Mouse (Mus musculus) intestine, embryonic 16.5 days (tissue): Measurements from ENCODE around the gene Ap1g2. TPM values are rescaled to one million over a fixed set of nuclear protein-coding genes. Genes with fewer than 3 reads are reported as not detected.
A peak's percentile ranks its signal among the peaks of the same experiment; 100 is the strongest.

ENCODE experiments used
- ATAC-seq: fragments of 200-750 bp; cut with Nextera tagmentation; 2 replicates; pipeline ENCODE4 v1.8.0; 2017; ENCODE audit warnings: moderate TSS enrichment, moderate library complexity
- H3K27ac ChIP-seq: fragments of 300-500 bp; sonication (generic); 2 replicates; pipeline ENCODE4 v1.5.1; 2014; ENCODE audit warnings: mild to moderate bottlenecking, low read length
- H3K27me3 ChIP-seq: fragments of 300-500 bp; sonication (generic); replicated peaks from 2 replicates; pipeline ENCODE4 v1.6.1; 2014; ENCODE audit warnings: low read length, control low read depth, mixed read lengths; ENCODE audit not compliant: control insufficient read depth, insufficient read depth
- H3K36me3 ChIP-seq: fragments of 300-500 bp; sonication (generic); 2 replicates; pipeline ENCODE4 v1.6.1; 2014; ENCODE audit warnings: low read length, control low read depth; ENCODE audit not compliant: control insufficient read depth, insufficient read depth
- H3K4me1 ChIP-seq: fragments of 300-500 bp; sonication (generic); 2 replicates; pipeline ENCODE4 v1.6.1; 2014; ENCODE audit warnings: low read length, control low read depth, mixed read lengths; ENCODE audit not compliant: control insufficient read depth, insufficient read depth
- H3K4me2 ChIP-seq: fragments of 300-500 bp; sonication (generic); 2 replicates; pipeline ENCODE4 v1.6.1; 2014; ENCODE audit warnings: low read depth, low read length, control low read depth
- H3K4me3 ChIP-seq: fragments of 300-500 bp; sonication (generic); 2 replicates; pipeline ENCODE4 v1.5.1; 2014; ENCODE audit warnings: mild to moderate bottlenecking, low read length
- H3K9ac ChIP-seq: fragments of 300-500 bp; sonication (generic); 2 replicates; pipeline ENCODE4 v1.6.1; 2014; ENCODE audit warnings: low read depth, low read length
- H3K9me3 ChIP-seq: fragments of 300-500 bp; sonication (generic); 2 replicates; pipeline ENCODE4 v1.6.1; 2016; ENCODE audit warnings: low read length, control low read depth; ENCODE audit not compliant: control insufficient read depth
- WGBS: fragments of 180-500 bp; shearing (Covaris S2); extraction: QIAGEN DNeasy Blood & Tissue Kit; methylation state at CpG from one replicate; pipeline ENCODE4 v1.1.7; 2014; 5-methylcytosine and 5-hydroxymethylcytosine counted together
- polyA plus RNA-seq: library from polyadenylated mRNA; unstranded; fragments of >200 nt; fragmentation: Nextera tagmentation; extraction: Ambion mirVana; gene quantifications from 2 replicates; pipeline ENCODE4 v1.2.1, GENCODE M21; 2015

Gene Ap1g2
- polyA plus RNA-seq, 1 experiment from 2014 or later: 106 TPM

DNA sequence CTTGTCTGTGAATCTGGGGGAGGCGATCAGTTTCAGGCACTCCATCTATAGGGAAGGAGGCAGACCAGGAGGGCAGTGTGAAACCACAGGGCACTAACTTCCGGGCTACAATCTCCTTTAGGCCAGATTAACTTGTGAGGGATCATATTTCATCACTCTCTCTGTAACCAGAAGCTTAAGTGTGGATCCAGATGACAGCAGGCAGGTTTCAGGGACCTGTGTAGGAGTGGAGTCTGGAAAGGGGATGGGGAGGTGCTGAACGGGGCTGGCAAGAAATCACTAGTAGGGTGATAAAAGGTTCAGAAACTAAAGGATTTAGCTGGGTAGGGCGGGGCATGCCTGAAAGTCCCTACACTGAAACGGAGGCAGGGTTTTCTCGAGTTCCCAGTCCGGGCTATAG is 1.0 kb downstream of the Ap1g2 start:
- no peaks in the 10 kb centered on the region for H3K9me3 ChIP-seq
- H3K4me3 ChIP-seq: peak overlapping the region; percentile 60
- peaks cover 7% of the 10 kb centered on the region; the same call in 1 of the 2 replicates for H3K36me3 ChIP-seq
- H3K27ac ChIP-seq: peak overlapping the region; percentile 30; the same call in 1 of the 2 replicates
- peak; percentile 8 for ATAC-seq
- 5% methylated on average over 7 of the region's 7 CpGs for WGBS
- peak overlapping the region; percentile 84 for H3K9ac ChIP-seq
- peaks cover 35% of the 10 kb centered on the region for H3K4me1 ChIP-seq
- peak overlapping the region; percentile 96 for H3K4me2 ChIP-seq
- H3K27me3 ChIP-seq: peaks cover 6% of the 10 kb centered on the region; the same call in 1 of the 2 replicates

DNA sequence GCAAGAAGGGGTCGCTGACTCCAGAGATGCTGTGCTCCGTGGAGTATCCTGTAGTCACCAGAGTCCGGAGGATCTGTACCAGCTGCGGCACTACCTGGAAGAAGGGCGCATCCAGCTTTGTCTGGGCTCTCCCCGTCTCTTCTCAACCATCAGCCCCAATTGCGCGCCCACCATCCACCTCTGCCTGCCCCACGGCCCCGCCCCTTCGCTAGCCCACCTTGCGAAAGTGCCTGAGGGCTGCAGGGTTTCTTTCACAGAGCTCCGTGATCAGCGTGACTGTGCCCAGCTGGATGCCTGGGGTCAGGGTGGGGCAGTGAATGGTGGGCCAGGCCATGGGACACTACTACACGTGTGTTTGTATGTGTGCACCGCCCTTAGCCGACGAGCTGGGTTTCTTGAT is 2.0 kb downstream of the Ap1g2 start:
- Histone ChIP-seq H3K27me3 (no peaks in the 10 kb centered on the region), H3K4me3 (no peak overlapping the region), H3K27ac (no peak overlapping the region), H3K36me3 (peaks cover 7% of the 10 kb centered on the region; the same call in 1 of the 2 replicates), H3K9ac (no peak overlapping the region), H3K4me1 (peaks cover 32% of the 10 kb centered on the region), H3K4me2 (no peak overlapping the region), H3K9me3 (no peaks in the 10 kb centered on the region)
- 87% methylated on average over 18 of the region's 18 CpGs for WGBS
- ATAC-seq: no peak

DNA sequence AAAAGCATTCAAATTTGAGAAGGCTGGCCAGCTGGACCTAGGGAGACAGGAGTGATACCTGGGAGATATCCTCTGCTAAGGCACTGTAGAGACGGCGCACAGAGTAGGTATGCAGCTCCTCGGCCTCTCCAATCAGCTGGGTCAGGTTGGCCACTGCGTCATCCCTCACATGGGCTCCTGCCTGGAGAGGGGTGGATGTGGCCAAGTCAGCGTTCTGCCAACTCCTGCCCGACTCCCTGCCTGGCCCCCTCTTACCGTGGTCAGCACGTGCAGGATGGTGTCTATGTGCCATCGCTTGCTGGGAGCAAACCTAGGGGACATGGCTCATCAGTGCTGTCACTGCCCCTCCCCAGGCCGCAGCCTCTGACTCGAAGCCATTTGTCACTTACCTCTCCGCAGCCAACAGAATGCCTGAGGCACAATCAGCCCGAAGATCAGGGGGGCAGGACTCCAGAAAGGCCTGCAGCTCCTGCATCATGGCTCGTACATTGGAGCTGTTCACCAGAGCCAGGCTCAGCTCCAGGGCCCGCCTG is 4.1 kb downstream of the Ap1g2 start:
- Histone ChIP-seq H3K4me3 (no peak overlapping the region), H3K9me3 (no peaks in the 10 kb centered on the region), H3K9ac (no peak overlapping the region), H3K4me1 (peaks cover 15% of the 10 kb centered on the region), H3K27me3 (no peaks in the 10 kb centered on the region), H3K36me3 (peaks cover 23% of the 10 kb centered on the region), H3K4me2 (no peak overlapping the region), H3K27ac (no peak overlapping the region)
- ATAC-seq: no peak
- WGBS: 90% methylated on average over 15 of the region's 15 CpGs

DNA sequence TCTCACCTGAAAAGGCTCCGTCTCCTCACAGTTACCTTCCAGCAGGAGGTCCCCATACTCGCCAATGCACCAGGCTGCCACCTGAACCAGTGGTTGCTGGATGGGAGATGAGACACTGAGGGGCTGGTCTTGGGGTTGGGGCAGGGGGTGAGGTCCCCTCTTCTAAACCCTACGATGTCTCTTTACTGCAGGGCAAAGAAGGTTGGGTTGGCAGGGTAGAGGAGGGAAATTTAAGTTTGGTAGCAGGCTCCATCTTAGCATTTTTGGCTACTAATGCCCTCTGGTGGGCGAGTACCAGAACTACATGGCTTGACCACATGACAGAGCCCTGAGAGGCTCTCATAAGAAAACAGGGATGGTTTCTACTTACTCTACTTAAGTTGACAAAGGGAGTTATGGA is 4.8 kb downstream of the Ap1g2 start:
- no peaks in the 10 kb centered on the region for H3K9me3 ChIP-seq
- no peak overlapping the region for H3K9ac ChIP-seq
- no peaks in the 10 kb centered on the region for H3K27me3 ChIP-seq
- peaks cover 23% of the 10 kb centered on the region for H3K36me3 ChIP-seq
- H3K27ac ChIP-seq: no peak overlapping the region
- ATAC-seq: no peak
- H3K4me3 ChIP-seq: no peak overlapping the region
- 48% methylated on average over 4 of the region's 4 CpGs for WGBS
- peaks cover 17% of the 10 kb centered on the region for H3K4me1 ChIP-seq
- no peak overlapping the region for H3K4me2 ChIP-seq

DNA sequence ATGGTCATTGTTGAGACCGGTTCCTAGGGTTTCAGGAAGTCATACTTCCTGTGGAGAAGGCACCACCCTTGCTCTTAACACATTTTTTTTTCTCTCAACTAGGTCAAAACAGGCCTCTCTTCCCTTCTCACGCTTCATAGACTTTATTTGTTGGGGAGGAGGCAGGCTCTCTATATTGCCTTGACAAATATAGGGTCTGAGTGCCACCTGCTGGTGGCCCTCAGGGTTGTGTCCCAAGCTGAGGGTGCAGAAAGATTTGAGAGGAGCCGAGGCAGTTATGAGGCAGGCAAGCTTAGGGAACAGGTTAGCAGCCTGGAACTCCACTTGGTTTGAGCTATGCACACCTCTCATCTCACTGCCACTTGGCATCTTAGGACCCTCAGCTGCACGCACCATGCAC is 8.3 kb downstream of the Ap1g2 start:
- peaks cover 20% of the 10 kb centered on the region for H3K36me3 ChIP-seq
- no peaks in the 10 kb centered on the region for H3K27me3 ChIP-seq
- no peak overlapping the region for H3K4me3 ChIP-seq
- no peak overlapping the region for H3K27ac ChIP-seq
- no peak overlapping the region for H3K4me2 ChIP-seq
- ATAC-seq: no peak
- 66% methylated on average over 4 of the region's 4 CpGs for WGBS
- no peaks in the 10 kb centered on the region for H3K9me3 ChIP-seq
- H3K4me1 ChIP-seq: peaks cover 21% of the 10 kb centered on the region
- H3K9ac ChIP-seq: no peak overlapping the region

DNA sequence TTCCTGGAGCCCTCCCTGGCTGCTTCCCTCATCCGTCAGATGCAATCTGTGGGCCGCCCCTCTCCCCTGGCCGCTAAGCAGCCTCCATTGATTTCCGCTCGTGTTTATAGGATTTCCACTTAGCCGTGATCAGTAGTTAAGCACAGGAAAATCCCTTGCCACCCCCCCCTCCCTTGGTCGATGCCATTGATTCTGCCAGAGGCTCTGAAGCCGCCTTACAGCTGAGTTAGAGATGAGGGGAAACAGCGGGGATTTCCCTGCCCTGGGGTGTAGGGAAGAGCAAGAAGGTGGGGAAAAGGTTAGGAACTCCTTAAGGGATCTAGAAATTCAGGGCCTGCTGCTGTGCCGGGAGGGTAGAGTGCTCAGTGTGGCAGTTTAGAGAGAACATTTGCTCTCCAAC is 8.7 kb downstream of the Ap1g2 start:
- H3K9me3 ChIP-seq: no peaks in the 10 kb centered on the region
- H3K27me3 ChIP-seq: no peaks in the 10 kb centered on the region
- no peak overlapping the region for H3K4me2 ChIP-seq
- peaks cover 21% of the 10 kb centered on the region for H3K4me1 ChIP-seq
- peaks cover 20% of the 10 kb centered on the region for H3K36me3 ChIP-seq
- peak overlapping the region; percentile 11; the same call in 1 of the 2 replicates for H3K9ac ChIP-seq
- ATAC-seq: no peak
- 0 out of 2 replicates have a peak overlapping the region, but pooled peaks have one; percentile 14 for H3K27ac ChIP-seq
- no peak overlapping the region for H3K4me3 ChIP-seq
- WGBS: 64% methylated on average over 10 of the region's 10 CpGs

DNA sequence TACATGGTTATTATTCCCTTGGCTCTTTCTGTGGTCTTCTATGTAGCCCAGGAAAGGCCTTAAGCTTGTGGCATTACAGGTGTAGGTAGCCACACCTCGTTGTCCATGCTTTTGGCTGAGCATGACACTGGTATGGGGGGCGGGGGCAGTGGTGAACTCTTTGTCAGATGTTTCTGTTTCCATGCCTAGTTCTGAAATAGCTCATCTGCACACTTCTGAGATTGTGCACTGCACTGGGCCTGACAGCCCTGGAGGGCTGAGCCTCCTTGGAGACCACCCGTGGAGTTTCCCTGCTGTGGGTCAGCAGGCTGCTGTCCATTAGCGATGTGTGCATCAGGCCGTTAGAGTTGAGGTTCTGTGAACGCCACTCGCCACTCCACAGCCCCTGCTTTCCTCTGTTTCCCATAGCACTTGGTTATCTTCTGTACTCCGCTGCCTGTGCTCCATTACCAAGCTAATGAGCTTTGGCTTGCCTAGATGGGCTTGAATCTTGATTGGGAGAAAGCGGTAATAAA is 9.8 kb downstream of the Ap1g2 start:
- Histone ChIP-seq H3K9ac (peak overlapping the region; percentile 32; the same call in 1 of the 2 replicates), H3K27ac (0 out of 2 replicates have a peak overlapping the region, but pooled peaks have one; percentile 8), H3K4me1 (peaks cover 24% of the 10 kb centered on the region), H3K27me3 (no peaks in the 10 kb centered on the region), H3K36me3 (peaks cover 20% of the 10 kb centered on the region), H3K4me3 (no peak overlapping the region), H3K9me3 (no peaks in the 10 kb centered on the region), H3K4me2 (peak overlapping the region; percentile 14; the same call in 1 of the 2 replicates)
- WGBS: 55% methylated on average over 9 of the region's 9 CpGs
- ATAC-seq: no peak

DNA sequence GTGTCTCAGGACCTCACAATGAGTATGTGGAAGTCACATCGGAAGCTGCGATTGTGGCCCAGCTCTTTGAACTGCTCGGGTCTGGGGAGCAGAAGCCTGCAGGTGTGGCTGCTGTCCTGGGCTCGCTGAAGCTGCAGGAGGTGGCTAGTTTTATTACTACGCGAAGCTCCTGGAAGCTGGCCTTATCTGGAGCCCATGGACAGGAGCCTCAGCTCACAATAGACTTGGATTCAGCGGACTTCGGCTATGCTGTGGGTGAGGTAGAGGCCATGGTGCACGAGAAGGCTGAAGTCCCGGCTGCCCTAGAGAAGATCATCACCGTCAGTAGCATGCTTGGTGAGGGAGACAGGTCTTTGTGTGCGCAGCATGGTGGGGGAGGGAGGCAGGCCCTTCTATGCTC is 10.7 kb downstream of the Ap1g2 start:
- 46% methylated on average over 12 of the region's 12 CpGs for WGBS
- Histone ChIP-seq H3K27ac (peak overlapping the region; percentile 89), H3K9ac (peak overlapping the region; percentile 81), H3K9me3 (no peaks in the 10 kb centered on the region), H3K36me3 (peaks cover 16% of the 10 kb centered on the region; the same call in 1 of the 2 replicates), H3K4me3 (peak overlapping the region; percentile 73), H3K27me3 (no peaks in the 10 kb centered on the region), H3K4me1 (peaks cover 24% of the 10 kb centered on the region), H3K4me2 (peak overlapping the region; percentile 73)
- ATAC-seq: peak; percentile 13; the same call in 1 of the 2 replicates

DNA sequence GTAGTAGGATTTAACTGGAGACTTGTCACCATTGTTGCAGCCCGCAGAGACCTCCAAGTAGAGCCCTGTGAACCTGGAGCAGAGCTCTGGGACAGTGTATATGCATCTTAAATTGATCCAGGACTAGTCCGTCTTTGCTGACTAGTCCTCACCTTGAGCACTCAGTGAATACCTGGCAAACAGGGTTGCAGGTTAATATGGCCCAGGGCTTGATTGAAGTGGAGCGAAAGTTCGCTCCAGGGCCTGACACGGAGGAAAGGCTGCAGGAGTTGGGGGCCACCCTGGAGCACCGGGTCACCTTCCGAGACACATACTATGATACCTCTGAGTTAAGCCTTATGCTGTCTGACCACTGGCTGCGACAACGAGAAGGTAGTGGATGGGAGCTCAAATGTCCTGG is 11.1 kb downstream of the Ap1g2 start:
- Histone ChIP-seq H3K9me3 (no peaks in the 10 kb centered on the region), H3K4me2 (peak overlapping the region; percentile 73), H3K27me3 (no peaks in the 10 kb centered on the region), H3K4me1 (peaks cover 24% of the 10 kb centered on the region), H3K4me3 (peak overlapping the region; percentile 73), H3K36me3 (peaks cover 16% of the 10 kb centered on the region; the same call in 1 of the 2 replicates), H3K9ac (peak overlapping the region; percentile 81), H3K27ac (peak overlapping the region; percentile 89)
- 43% methylated on average over 9 of the region's 9 CpGs for WGBS
- ATAC-seq: peak; percentile 9
